Mouse (Mus musculus) liver, adult 2 months (tissue): ENCODE data around the gene Usp21.

ENCODE experiments used
- CTCF ChIP-seq: fragments of 200-500 bp; IDR thresholded peaks from 2 replicates; pipeline ENCODE4 v1.5.1; 2011; ENCODE audit warnings: low read depth, low read length, control low read depth
- POLR2A ChIP-seq: fragments of 200-500 bp; IDR thresholded peaks from 2 replicates; pipeline ENCODE4 v1.6.1; 2011; ENCODE audit warnings: low read length, control low read depth; ENCODE audit not compliant: insufficient read depth; ENCODE audit errors: extremely low read depth

- TF ChIP-seq CTCF (no peak), POLR2A (no peak)
These were observed 40.3 kb downstream of the Usp21 start for GRCm38 (mm10) chr1:171247453-171247841.
